Mouse (Mus musculus) testis, adult 2 months (tissue): ENCODE measurements at regions not wholly inside any gene's neighbourhood (a gene's known extent, or its start where the extent isn't known, plus 50 kb on each side); places are given as distances from the start of the nearest gene placed in this dataset.

Experiments used
- H3K27ac ChIP-seq: fragments of 200-500 bp; 2 replicates; pipeline ENCODE4 v1.5.1; 2012; ENCODE audit warnings: low read depth, low read length; ENCODE audit not compliant: control insufficient read depth, insufficient read depth
- H3K27me3 ChIP-seq: fragments of 200-500 bp; 2 replicates; pipeline ENCODE4 v1.6.1; 2012; ENCODE audit warnings: mild to moderate bottlenecking, low read length, moderate library complexity; ENCODE audit not compliant: control insufficient read depth, insufficient read depth
- H3K36me3 ChIP-seq: fragments of 200-500 bp; 2 replicates; pipeline ENCODE4 v1.6.1; 2012; ENCODE audit warnings: mild to moderate bottlenecking, low read length; ENCODE audit not compliant: control insufficient read depth, insufficient read depth
- H3K4me1 ChIP-seq: fragments of 200-500 bp; 2 replicates; pipeline ENCODE4 v1.6.1; 2012; ENCODE audit warnings: low read length; ENCODE audit not compliant: control insufficient read depth, insufficient read depth
- H3K4me3 ChIP-seq: fragments of 200-500 bp; 2 replicates; pipeline ENCODE4 v1.5.1; 2012; ENCODE audit warnings: low read depth, mild to moderate bottlenecking, low read length, moderate library complexity, mixed read lengths; ENCODE audit not compliant: control insufficient read depth
- CTCF ChIP-seq: fragments of 200-500 bp; IDR thresholded peaks from 2 replicates; pipeline ENCODE4 v1.5.1; 2012; ENCODE audit warnings: low read depth, mild to moderate bottlenecking, inconsistent platforms, low read length, moderate library complexity; ENCODE audit not compliant: control insufficient read depth, insufficient read depth, insufficient replicate concordance
- POLR2A ChIP-seq: fragments of 200-500 bp; IDR thresholded peaks from 2 replicates; pipeline ENCODE4 v1.6.1; 2012; ENCODE audit warnings: low read depth, mild to moderate bottlenecking, inconsistent platforms, low read length, moderate library complexity; ENCODE audit not compliant: control insufficient read depth

- H3K4me3 ChIP-seq: no peak overlapping the region
- H3K27me3 ChIP-seq: no peaks in the 10 kb centered on the region
- no peaks in the 10 kb centered on the region for H3K4me1 ChIP-seq
- no peak for TF ChIP-seq CTCF
- no peak for TF ChIP-seq POLR2A
- no peaks in the 10 kb centered on the region for H3K36me3 ChIP-seq
- H3K27ac ChIP-seq: no peak overlapping the region
Measured at GRCm38 (mm10) chr13:78577497-78577896, 377.9 kb upstream of the Nr2f1 start.

- Histone ChIP-seq H3K27me3 (no peaks in the 10 kb centered on the region), H3K36me3 (no peaks in the 10 kb centered on the region), H3K4me1 (no peaks in the 10 kb centered on the region), H3K4me3 (no peak overlapping the region), H3K27ac (no peak overlapping the region)
- no peak for TF ChIP-seq POLR2A
- TF ChIP-seq CTCF: no peak
Measured at GRCm38 (mm10) chr13:78576300-78577296, 377.0 kb upstream of the Nr2f1 start.

GRCm38 (mm10) chr13:78571093-78571492, 371.5 kb upstream of the Nr2f1 start:
- Histone ChIP-seq H3K27ac (no peak overlapping the region), H3K4me3 (no peak overlapping the region), H3K4me1 (no peaks in the 10 kb centered on the region), H3K27me3 (no peaks in the 10 kb centered on the region), H3K36me3 (no peaks in the 10 kb centered on the region)
- TF ChIP-seq POLR2A (no peak), CTCF (no peak)

- Histone ChIP-seq H3K27me3 (no peaks in the 10 kb centered on the region), H3K4me1 (no peaks in the 10 kb centered on the region), H3K4me3 (no peak overlapping the region), H3K27ac (no peak overlapping the region), H3K36me3 (no peaks in the 10 kb centered on the region)
- TF ChIP-seq CTCF (no peak), POLR2A (no peak)
Measured at GRCm38 (mm10) chr13:78524446-78524937, 324.9 kb upstream of the Nr2f1 start.

GRCm38 (mm10) chr13:78520771-78521170, 321.2 kb upstream of the Nr2f1 start:
- no peak for TF ChIP-seq POLR2A
- no peak for TF ChIP-seq CTCF
- H3K27ac ChIP-seq: no peak overlapping the region
- H3K36me3 ChIP-seq: no peaks in the 10 kb centered on the region
- no peaks in the 10 kb centered on the region for H3K27me3 ChIP-seq
- H3K4me1 ChIP-seq: no peaks in the 10 kb centered on the region
- no peak overlapping the region for H3K4me3 ChIP-seq

DNA sequence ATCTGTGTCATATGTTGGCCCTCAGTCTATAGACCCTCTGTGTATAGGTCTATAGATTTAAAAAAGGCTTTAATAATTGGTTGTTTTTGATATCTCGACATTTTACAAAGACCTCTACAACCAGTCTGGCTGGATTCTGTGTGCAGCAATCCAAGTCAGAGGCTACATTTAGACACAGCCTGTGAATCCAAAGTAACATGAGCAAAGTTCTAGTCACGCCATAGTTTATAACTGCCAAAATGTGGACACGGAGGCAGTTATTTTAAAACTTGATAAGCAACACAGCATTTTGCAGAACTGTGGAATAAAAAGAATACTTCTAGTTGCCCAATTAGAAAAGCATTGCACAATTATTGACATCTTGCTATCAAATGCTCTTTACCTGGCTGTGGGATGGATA, 320.6 kb upstream of the Nr2f1 start:
- Histone ChIP-seq H3K36me3 (no peaks in the 10 kb centered on the region), H3K4me3 (no peak overlapping the region), H3K27me3 (no peaks in the 10 kb centered on the region), H3K4me1 (no peaks in the 10 kb centered on the region), H3K27ac (no peak overlapping the region)
- no peak for TF ChIP-seq CTCF
- TF ChIP-seq POLR2A: no peak

- Histone ChIP-seq H3K27me3 (no peaks in the 10 kb centered on the region), H3K36me3 (no peaks in the 10 kb centered on the region), H3K4me3 (no peak overlapping the region), H3K4me1 (no peaks in the 10 kb centered on the region), H3K27ac (no peak overlapping the region)
- TF ChIP-seq CTCF (no peak), POLR2A (no peak)
Measured at GRCm38 (mm10) chr13:78500551-78500950, 301.0 kb upstream of the Nr2f1 start.
